Mouse (Mus musculus): ENCODE data around the gene Fbxo6. TPM values are rescaled to one million over a fixed set of nuclear protein-coding genes. Genes with fewer than 3 reads are reported as not detected.
A peak's percentile ranks its signal among the peaks of the same experiment; 100 is the strongest.

Fbxo6 gene
- total RNA-seq, 1 experiment from 2014 or later = 17.3 TPM

- no peak for ATAC-seq (replicated peaks; ENCODE audit: insufficient number of reproducible peaks, low FRiP score, low TSS enrichment, poor library complexity, severe bottlenecking)
Measured at GRCm38 (mm10) chr4:148104146-148104545, 47.8 kb downstream of the Fbxo6 start.

- 0 out of 2 replicates have a peak, but pooled peaks have one; percentile 23 for ATAC-seq (replicated peaks; ENCODE audit: insufficient number of reproducible peaks, low FRiP score, low TSS enrichment, poor library complexity, severe bottlenecking)
Measured at GRCm38 (mm10) chr4:148101801-148102527, 50.0 kb downstream of the Fbxo6 start.

GRCm38 (mm10) chr4:148098666-148099065 is 53.3 kb downstream of the Fbxo6 start:
- ATAC-seq (replicated peaks; ENCODE audit: insufficient number of reproducible peaks, low FRiP score, low TSS enrichment, poor library complexity, severe bottlenecking) = no peak

- ATAC-seq (replicated peaks; ENCODE audit: insufficient number of reproducible peaks, low FRiP score, low TSS enrichment, poor library complexity, severe bottlenecking) = no peak
Measured at GRCm38 (mm10) chr4:148097936-148098335, 54.0 kb downstream of the Fbxo6 start.

Other genes with a start within 250 kb of the Fbxo6 start
- 12.1 to 32.5 TPM (median 24.6 TPM) in 3 replicates for gene Mfn2, start 247.4 kb downstream of the Fbxo6 start, total RNA-seq (2017)
- gene Plod1, start 215.4 kb downstream of the Fbxo6 start, total RNA-seq (2017) = 11.0 to 12.8 TPM (median 12.7 TPM) in 3 replicates
- gene 2510039O18Rik, start 211.2 kb downstream of the Fbxo6 start, total RNA-seq (2017) = 41.3 to 61.2 TPM (median 48.2 TPM) in 3 replicates
- gene Nppb, start 166.4 kb downstream of the Fbxo6 start, total RNA-seq (2017) = not detected in 3 replicates
- not detected in 3 replicates for gene Nppa, start 151.4 kb downstream of the Fbxo6 start, total RNA-seq (2017)
- 6.5 to 18.0 TPM (median 6.7 TPM) in 3 replicates for gene Clcn6, start 113.3 kb downstream of the Fbxo6 start, total RNA-seq (2017)
- 6.4 to 14.7 TPM (median 8.7 TPM) in 3 replicates for gene Mthfr, start 113.1 kb downstream of the Fbxo6 start, total RNA-seq (2017)
- 24.7 to 50.7 TPM (median 27.8 TPM) in 3 replicates for gene Agtrap, start 64.1 kb downstream of the Fbxo6 start, total RNA-seq (2017)
- 1.5 to 7.6 TPM (median 6.4 TPM) in 3 replicates for gene Mad2l2, start 21.8 kb downstream of the Fbxo6 start, total RNA-seq (2017)
- 0.29 to 3.1 TPM in 2 of 3 replicates, not detected in the other for gene Draxin, start 21.4 kb downstream of the Fbxo6 start, total RNA-seq (2017)
- 1.5 to 3.5 TPM (median 2.6 TPM) in 3 replicates for gene Fbxo44, start 8.3 kb upstream of the Fbxo6 start, total RNA-seq (2017)
- not detected in 3 replicates for gene Fbxo2, start 8.5 kb upstream of the Fbxo6 start, total RNA-seq (2017)
- gene Disp3, start 135.8 kb upstream of the Fbxo6 start, total RNA-seq (2017) = not detected in 3 replicates